Mouse (Mus musculus) right cerebral cortex, postnatal 25 days (tissue): ENCODE data around the gene Gm10642.

Experiments
- DNase-seq: peaks from one replicate; pipeline ENCODE4 v3.0.0; 2022

The Gm10642 gene

GRCm38 (mm10) chr9:70656130-70657007 lies at the start of gene Gm10642:
TSS of gene Gm10642 (plus strand) at chr9:70656251.
- DNase-seq = peak; percentile 55

- DNase-seq = no peak
Observed at GRCm38 (mm10) chr9:70611026-70611673, 44.9 kb upstream of the Gm10642 start.

GRCm38 (mm10) chr9:70629711-70630110 lies 26.3 kb upstream of the Gm10642 start:
- no peak for DNase-seq

- DNase-seq = no peak
Observed at GRCm38 (mm10) chr9:70631665-70632064, 24.4 kb upstream of the Gm10642 start.

- no peak for DNase-seq
Observed at GRCm38 (mm10) chr9:70636748-70637147, 19.3 kb upstream of the Gm10642 start.

GRCm38 (mm10) chr9:70650260-70650659 lies 5.8 kb upstream of the Gm10642 start:
- no peak for DNase-seq

GRCm38 (mm10) chr9:70650994-70651393 lies 5.1 kb upstream of the Gm10642 start:
- no peak for DNase-seq

GRCm38 (mm10) chr9:70652221-70652620 lies 3.8 kb upstream of the Gm10642 start:
- no peak for DNase-seq

GRCm38 (mm10) chr9:70653875-70654274 lies 2.2 kb upstream of the Gm10642 start:
- DNase-seq = no peak

- peak; percentile 14 for DNase-seq
Observed at GRCm38 (mm10) chr9:70654496-70654895, 1.6 kb upstream of the Gm10642 start.

GRCm38 (mm10) chr9:70655764-70656129 lies 304 bp upstream of the Gm10642 start:
- DNase-seq = no peak

- peak; percentile 98 for DNase-seq
Observed at GRCm38 (mm10) chr9:70657013-70657967, 1.2 kb downstream of the Gm10642 start, which contains the start of gene Mindy2. TSS of gene Mindy2 (minus strand) at chr9:70657174.

GRCm38 (mm10) chr9:70658266-70658665 lies 2.2 kb downstream of the Gm10642 start:
- DNase-seq = no peak

- DNase-seq = no peak
Observed at GRCm38 (mm10) chr9:70664847-70665246, 8.8 kb downstream of the Gm10642 start.

- no peak for DNase-seq
Observed at GRCm38 (mm10) chr9:70665372-70666145, 9.5 kb downstream of the Gm10642 start.

- DNase-seq = no peak
Observed at GRCm38 (mm10) chr9:70666811-70667210, 10.8 kb downstream of the Gm10642 start.

GRCm38 (mm10) chr9:70668048-70668447 lies 12.0 kb downstream of the Gm10642 start:
- no peak for DNase-seq

GRCm38 (mm10) chr9:70669197-70669596 lies 13.1 kb downstream of the Gm10642 start:
- DNase-seq = no peak

- no peak for DNase-seq
Observed at GRCm38 (mm10) chr9:70670381-70670780, 14.3 kb downstream of the Gm10642 start.

- DNase-seq = no peak
Observed at GRCm38 (mm10) chr9:70671278-70671677, 15.2 kb downstream of the Gm10642 start.

GRCm38 (mm10) chr9:70671772-70672579 lies 15.9 kb downstream of the Gm10642 start:
- no peak for DNase-seq
